Mouse (Mus musculus) hindbrain, embryonic 14.5 days (tissue): ENCODE measurements around the gene Nptx1. TPM values are rescaled to one million over a fixed set of nuclear protein-coding genes. Genes with fewer than 3 reads are reported as not detected.

Experiments used
- ATAC-seq: fragments of 200-750 bp; cut with Nextera tagmentation; 2 replicates; pipeline ENCODE4 v1.8.0; 2017; ENCODE audit warnings: moderate number of reproducible peaks, mild to moderate bottlenecking, moderate TSS enrichment, moderate library complexity; ENCODE audit not compliant: low FRiP score
- DNase-seq: peaks from one replicate; pipeline ENCODE4 v3.0.0-alpha.2; 2015; ENCODE audit warnings: low spot score
- H3K27ac ChIP-seq: fragments of 300-500 bp; sonication (generic); 2 replicates; pipeline ENCODE4 v1.5.1; 2014; ENCODE audit warnings: mild to moderate bottlenecking, moderate library complexity
- H3K27me3 ChIP-seq: fragments of 300-500 bp; sonication (generic); 2 replicates; pipeline ENCODE4 v1.6.1; 2014; ENCODE audit warnings: mild to moderate bottlenecking, low read length, mixed read lengths; ENCODE audit not compliant: control insufficient read depth, insufficient read depth
- H3K36me3 ChIP-seq: fragments of 300-500 bp; sonication (generic); replicated peaks from 2 replicates; pipeline ENCODE4 v1.6.1; 2014; ENCODE audit not compliant: control insufficient read depth, insufficient read depth
- H3K4me1 ChIP-seq: fragments of 300-500 bp; sonication (generic); replicated peaks from 2 replicates; pipeline ENCODE4 v1.6.1; 2014; ENCODE audit warnings: antibody characterized with exemption, low read length, mixed read lengths; ENCODE audit not compliant: control insufficient read depth, insufficient read depth
- H3K4me2 ChIP-seq: fragments of 300-500 bp; sonication (generic); replicated peaks from 2 replicates; pipeline ENCODE4 v1.6.1; 2014; ENCODE audit warnings: mild to moderate bottlenecking, moderate library complexity
- H3K4me3 ChIP-seq: fragments of 300-500 bp; sonication (generic); replicated peaks from 2 replicates; pipeline ENCODE4 v1.5.1; 2014; ENCODE audit warnings: mild to moderate bottlenecking, low read length
- H3K9ac ChIP-seq: fragments of 300-500 bp; sonication (generic); 2 replicates; pipeline ENCODE4 v1.6.1; 2014
- H3K9me3 ChIP-seq: fragments of 300-500 bp; sonication (generic); 2 replicates; pipeline ENCODE4 v1.6.1; 2016; ENCODE audit warnings: low read length; ENCODE audit not compliant: control insufficient read depth
- WGBS: fragments of 180-500 bp; shearing (Covaris S2); extraction: QIAGEN DNeasy Blood & Tissue Kit; methylation state at CpG from one replicate; pipeline ENCODE4 v1.1.7; 2014; 5-methylcytosine and 5-hydroxymethylcytosine counted together
- polyA plus RNA-seq: library from polyadenylated mRNA; unstranded; fragments of >200 nt; fragmentation: Nextera tagmentation; extraction: Ambion mirVana; gene quantifications from 2 replicates; pipeline ENCODE4 v1.2.1, GENCODE M21; 2014

The Nptx1 gene
- polyA plus RNA-seq, 1 experiment from 2014 or later, result 17.4 TPM

- no peak overlapping the region for H3K4me2 ChIP-seq
- peaks cover 45% of the 10 kb centered on the region for H3K36me3 ChIP-seq
- no peaks in the 10 kb centered on the region for H3K27me3 ChIP-seq
- H3K4me1 ChIP-seq, result peaks cover 3% of the 10 kb centered on the region; the same call in 1 of the 2 replicates
- no peak overlapping the region for H3K4me3 ChIP-seq
- no peaks in the 10 kb centered on the region for H3K9me3 ChIP-seq
- DNase-seq, result no peak
- H3K27ac ChIP-seq, result no peak overlapping the region
- no peak overlapping the region for H3K9ac ChIP-seq
- WGBS, result 87% methylated on average over 8 of the region's 8 CpGs
- ATAC-seq, result no peak
Observed at GRCm38 (mm10) chr11:119507772-119508171, 39.8 kb downstream of the Nptx1 start.

GRCm38 (mm10) chr11:119506386-119506785 lies 41.2 kb downstream of the Nptx1 start:
- Histone ChIP-seq H3K9me3 (no peaks in the 10 kb centered on the region), H3K27ac (no peak overlapping the region), H3K36me3 (peaks cover 59% of the 10 kb centered on the region), H3K9ac (no peak overlapping the region), H3K4me2 (no peak overlapping the region), H3K4me3 (no peak overlapping the region), H3K4me1 (peaks cover 3% of the 10 kb centered on the region; the same call in 1 of the 2 replicates), H3K27me3 (no peaks in the 10 kb centered on the region)
- ATAC-seq, result no peak
- DNase-seq, result no peak
- WGBS, result 91% methylated on average over 4 of the region's 4 CpGs

- H3K27me3 ChIP-seq, result no peaks in the 10 kb centered on the region
- no peaks in the 10 kb centered on the region for H3K9me3 ChIP-seq
- H3K4me3 ChIP-seq, result no peak overlapping the region
- H3K4me1 ChIP-seq, result no peaks in the 10 kb centered on the region
- H3K9ac ChIP-seq, result no peak overlapping the region
- peaks cover 72% of the 10 kb centered on the region for H3K36me3 ChIP-seq
- H3K27ac ChIP-seq, result no peak overlapping the region
- no peak overlapping the region for H3K4me2 ChIP-seq
- DNase-seq (peak; percentile 83), ATAC-seq (peak; percentile 57; the same call in 1 of the 2 replicates)
Observed at GRCm38 (mm10) chr11:119503675-119504074, 43.9 kb downstream of the Nptx1 start.

GRCm38 (mm10) chr11:119500011-119500410 lies 47.5 kb downstream of the Nptx1 start:
- ATAC-seq, result no peak
- 80% methylated on average over 2 of the region's 2 CpGs for WGBS
- DNase-seq, result no peak
- Histone ChIP-seq H3K9me3 (no peaks in the 10 kb centered on the region), H3K36me3 (peaks cover 49% of the 10 kb centered on the region), H3K4me3 (no peak overlapping the region), H3K4me1 (no peaks in the 10 kb centered on the region), H3K27me3 (no peaks in the 10 kb centered on the region), H3K4me2 (no peak overlapping the region), H3K9ac (no peak overlapping the region), H3K27ac (no peak overlapping the region)

GRCm38 (mm10) chr11:119499297-119499696 lies 48.3 kb downstream of the Nptx1 start:
- Histone ChIP-seq H3K4me1 (no peaks in the 10 kb centered on the region), H3K36me3 (peaks cover 42% of the 10 kb centered on the region), H3K9me3 (no peaks in the 10 kb centered on the region), H3K4me3 (no peak overlapping the region), H3K4me2 (no peak overlapping the region), H3K27me3 (no peaks in the 10 kb centered on the region), H3K27ac (no peak overlapping the region), H3K9ac (no peak overlapping the region)
- DNase-seq, result no peak
- ATAC-seq, result no peak
- WGBS, result 96% methylated on average over 4 of the region's 4 CpGs

GRCm38 (mm10) chr11:119497451-119497850 lies 50.1 kb downstream of the Nptx1 start:
- no peak overlapping the region for H3K4me3 ChIP-seq
- no peak overlapping the region for H3K4me2 ChIP-seq
- WGBS, result 71% methylated on average over 4 of the region's 4 CpGs
- no peak overlapping the region for H3K9ac ChIP-seq
- no peak for ATAC-seq
- peaks cover 6% of the 10 kb centered on the region for H3K4me1 ChIP-seq
- no peaks in the 10 kb centered on the region for H3K27me3 ChIP-seq
- no peak for DNase-seq
- peaks cover 30% of the 10 kb centered on the region for H3K36me3 ChIP-seq
- H3K9me3 ChIP-seq, result no peaks in the 10 kb centered on the region
- H3K27ac ChIP-seq, result no peak overlapping the region

- 94% methylated on average over 5 of the region's 5 CpGs for WGBS
- ATAC-seq (no peak), DNase-seq (no peak)
- peaks cover 12% of the 10 kb centered on the region for H3K4me1 ChIP-seq
- H3K27ac ChIP-seq, result no peak overlapping the region
- no peak overlapping the region for H3K4me2 ChIP-seq
- H3K9me3 ChIP-seq, result no peaks in the 10 kb centered on the region
- no peak overlapping the region for H3K4me3 ChIP-seq
- H3K36me3 ChIP-seq, result peaks cover 17% of the 10 kb centered on the region; the same call in 1 of the 2 replicates
- no peaks in the 10 kb centered on the region for H3K27me3 ChIP-seq
- no peak overlapping the region for H3K9ac ChIP-seq
Observed at GRCm38 (mm10) chr11:119496147-119496546, 51.4 kb downstream of the Nptx1 start.

- no peak overlapping the region for H3K4me3 ChIP-seq
- H3K4me1 ChIP-seq, result peaks cover 15% of the 10 kb centered on the region
- ATAC-seq (no peak), DNase-seq (no peak)
- no peaks in the 10 kb centered on the region for H3K27me3 ChIP-seq
- WGBS, result 93% methylated on average over 4 of the region's 4 CpGs
- no peak overlapping the region for H3K4me2 ChIP-seq
- 0 out of 2 replicates have a peak, but pooled peaks cover 6% of the 10 kb centered on the region for H3K36me3 ChIP-seq
- no peak overlapping the region for H3K9ac ChIP-seq
- no peaks in the 10 kb centered on the region for H3K9me3 ChIP-seq
- no peak overlapping the region for H3K27ac ChIP-seq
Observed at GRCm38 (mm10) chr11:119493516-119493915, 54.0 kb downstream of the Nptx1 start.

GRCm38 (mm10) chr11:119492830-119493229 lies 54.7 kb downstream of the Nptx1 start:
- Histone ChIP-seq H3K36me3 (0 out of 2 replicates have a peak, but pooled peaks cover 6% of the 10 kb centered on the region), H3K27me3 (no peaks in the 10 kb centered on the region), H3K4me3 (peak overlapping the region; percentile 81), H3K4me2 (peak overlapping the region; percentile 95), H3K4me1 (peaks cover 15% of the 10 kb centered on the region), H3K27ac (no peak overlapping the region), H3K9me3 (no peaks in the 10 kb centered on the region), H3K9ac (peak overlapping the region; percentile 95; the same call in 1 of the 2 replicates)
- DNase-seq (no peak), ATAC-seq (no peak)
- 97% methylated on average over 6 of the region's 6 CpGs for WGBS

- H3K27me3 ChIP-seq, result no peaks in the 10 kb centered on the region
Observed at GRCm38 (mm10) chr11:119491690-119492087, 55.9 kb downstream of the Nptx1 start.

More at GRCm38 (mm10) chr11:119491690-119492087, 55.9 kb downstream of the Nptx1 start:
- Histone ChIP-seq H3K4me3 (peak overlapping the region; percentile 81), H3K9me3 (no peaks in the 10 kb centered on the region), H3K4me2 (peak overlapping the region; percentile 95), H3K27ac (peak overlapping the region; percentile 91), H3K4me1 (peaks cover 15% of the 10 kb centered on the region), H3K36me3 (0 out of 2 replicates have a peak, but pooled peaks cover 6% of the 10 kb centered on the region), H3K9ac (peak overlapping the region; percentile 95)
- DNase-seq (no peak), ATAC-seq (peak; percentile 32; the same call in 1 of the 2 replicates)
- 7% methylated on average over 26 of the region's 27 CpGs for WGBS
